Mouse (Mus musculus) activated CD4-positive, CD25-positive, alpha-beta regulatory T cell, adult 9 weeks (primary cell): ENCODE measurements around the gene A730049H05Rik. TPM values are rescaled to one million over a fixed set of nuclear protein-coding genes. Genes with fewer than 3 reads are reported as not detected.

Experiments
- polyA plus RNA-seq: library from polyadenylated mRNA; unstranded; fragments of 100-300 nt; shearing (Covaris generic); gene quantifications from one replicate; pipeline ENCODE4 v1.2.1, GENCODE M21; 2017

Gene A730049H05Rik
- polyA plus RNA-seq: not detected

DNA sequence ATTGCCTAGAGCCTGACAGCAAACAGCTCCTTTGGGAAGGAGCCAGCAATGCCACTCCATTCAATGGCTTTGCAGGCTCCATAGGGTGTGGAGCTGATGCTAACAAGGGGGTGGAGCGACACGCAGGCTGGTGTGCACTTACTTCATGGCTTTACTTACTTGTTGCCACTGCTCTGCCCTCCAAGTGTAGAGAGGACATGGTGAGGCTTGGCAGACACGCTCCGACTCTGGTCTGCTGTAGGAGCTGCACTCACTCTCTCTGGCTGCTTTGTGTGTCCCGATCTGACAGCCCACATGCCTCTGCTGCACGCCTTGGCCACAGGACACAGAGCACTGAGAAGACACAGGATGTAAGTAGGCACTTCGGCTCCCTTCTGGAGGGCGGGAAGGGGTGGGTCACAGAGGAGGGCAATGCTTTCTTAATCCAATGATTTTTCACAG, at the start of gene A730049H05Rik:
A730049H05Rik (plus strand) TSS at position 168 of the 441 bp plus-strand sequence.

GRCm38 (mm10) chr6:92869089-92869581, 52.9 kb downstream of the A730049H05Rik start, which contains the start of gene Gm15737:
TSS of gene Gm15737 (plus strand) at chr6:92869357.

Other genes starting within 250 kb of the A730049H05Rik start
- gene Prickle2, start 110.3 kb upstream of the A730049H05Rik start, polyA plus RNA-seq: not detected
- gene Gm15737, start 52.9 kb downstream of the A730049H05Rik start, polyA plus RNA-seq: not detected
- 0.11 TPM for gene Adamts9, start 127.0 kb downstream of the A730049H05Rik start, polyA plus RNA-seq